Mouse (Mus musculus) hindbrain, embryonic 12.5 days (tissue): Measurements from ENCODE around the gene Nr2c1. TPM values are rescaled to one million over a fixed set of nuclear protein-coding genes. Genes with fewer than 3 reads are reported as not detected.

ENCODE experiments used
- ATAC-seq: fragments of 200-750 bp; cut with Nextera tagmentation; 2 replicates; pipeline ENCODE4 v1.8.0; 2017; ENCODE audit warnings: moderate TSS enrichment; ENCODE audit not compliant: low FRiP score
- H3K27ac ChIP-seq: fragments of 300-500 bp; sonication (generic); 2 replicates; pipeline ENCODE4 v1.5.1; 2016; ENCODE audit warnings: mild to moderate bottlenecking
- H3K27me3 ChIP-seq: fragments of 300-500 bp; sonication (generic); 2 replicates; pipeline ENCODE4 v1.6.1; 2016; ENCODE audit warnings: mild to moderate bottlenecking
- H3K36me3 ChIP-seq: fragments of 300-500 bp; sonication (generic); 2 replicates; pipeline ENCODE4 v1.6.1; 2016; ENCODE audit warnings: mild to moderate bottlenecking
- H3K4me1 ChIP-seq: fragments of 300-500 bp; sonication (generic); 2 replicates; pipeline ENCODE4 v1.6.1; 2016
- H3K4me2 ChIP-seq: fragments of 300-500 bp; sonication (generic); replicated peaks from 2 replicates; pipeline ENCODE4 v1.6.1; 2016; ENCODE audit warnings: mild to moderate bottlenecking
- H3K4me3 ChIP-seq: fragments of 300-500 bp; sonication (generic); 2 replicates; pipeline ENCODE4 v1.5.1; 2016; ENCODE audit warnings: mild to moderate bottlenecking
- H3K9ac ChIP-seq: fragments of 300-500 bp; sonication (generic); 2 replicates; pipeline ENCODE4 v1.6.1; 2016; ENCODE audit warnings: mild to moderate bottlenecking, moderate library complexity
- H3K9me3 ChIP-seq: fragments of 300-500 bp; sonication (generic); replicated peaks from 2 replicates; pipeline ENCODE4 v1.6.1; 2016; ENCODE audit warnings: mild to moderate bottlenecking
- WGBS: fragments of 180-500 bp; shearing (Covaris S2); methylation state at CpG from one replicate; pipeline ENCODE4 v1.1.7; 2016; 5-methylcytosine and 5-hydroxymethylcytosine counted together
- polyA plus RNA-seq: library from polyadenylated mRNA; unstranded; fragments of >200 nt; fragmentation: Nextera tagmentation; extraction: Ambion mirVana; gene quantifications from 2 replicates; pipeline ENCODE4 v1.2.1, GENCODE M21; 2016

Gene Nr2c1
- polyA plus RNA-seq, 1 experiment from 2014 or later: 12.2 TPM

DNA sequence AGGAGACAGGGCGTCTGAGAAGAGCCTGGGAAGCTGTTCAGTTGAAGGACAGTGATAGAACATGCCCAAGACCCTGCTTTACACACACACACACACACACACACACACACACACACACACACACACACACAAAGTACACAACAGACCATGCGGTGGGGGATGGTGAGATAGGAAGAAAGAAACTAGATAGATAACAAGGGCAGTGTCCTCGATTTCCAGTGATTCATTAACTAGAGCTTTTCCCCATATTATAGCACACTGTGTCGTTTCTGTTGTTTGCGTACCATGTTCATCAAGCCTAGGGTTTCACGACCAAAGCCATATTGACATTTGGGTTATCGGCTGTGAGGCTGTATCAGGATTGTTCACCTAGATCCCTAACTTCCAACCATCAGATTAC lies 28.8 kb upstream of the Nr2c1 start:
- no peak overlapping the region for H3K9ac ChIP-seq
- H3K4me2 ChIP-seq: no peak overlapping the region
- ATAC-seq: no peak
- H3K27me3 ChIP-seq: no peaks in the 10 kb centered on the region
- no peaks in the 10 kb centered on the region for H3K4me1 ChIP-seq
- no peak overlapping the region for H3K4me3 ChIP-seq
- peaks cover 11% of the 10 kb centered on the region for H3K36me3 ChIP-seq
- WGBS: 90% methylated on average over 7 of the region's 7 CpGs
- H3K27ac ChIP-seq: no peak overlapping the region
- no peaks in the 10 kb centered on the region for H3K9me3 ChIP-seq

DNA sequence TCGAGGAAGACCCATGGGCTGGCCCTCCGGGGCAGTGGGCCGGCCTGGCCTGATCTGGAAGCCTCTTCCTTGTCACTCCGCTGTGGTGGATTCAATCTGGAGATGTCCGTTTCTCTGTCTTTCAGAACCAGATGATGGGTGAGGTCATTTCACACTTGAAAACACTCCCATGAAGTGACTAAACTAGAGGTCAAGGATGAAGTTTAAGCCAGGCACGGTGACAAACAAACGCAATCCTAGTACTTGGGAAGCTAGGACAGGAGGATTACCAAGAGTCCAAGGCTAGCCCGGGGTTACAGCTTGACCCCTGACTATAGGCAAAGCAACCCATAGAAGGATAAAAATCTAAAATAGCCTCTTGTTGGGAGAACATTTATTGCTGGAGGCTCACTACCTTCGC lies 27.1 kb upstream of the Nr2c1 start:
- Histone ChIP-seq H3K27me3 (no peaks in the 10 kb centered on the region), H3K4me2 (no peak overlapping the region), H3K4me3 (no peak overlapping the region), H3K9ac (no peak overlapping the region), H3K4me1 (no peaks in the 10 kb centered on the region), H3K27ac (no peak overlapping the region), H3K9me3 (no peaks in the 10 kb centered on the region), H3K36me3 (peaks cover 18% of the 10 kb centered on the region)
- WGBS: 91% methylated on average over 9 of the region's 9 CpGs
- no peak for ATAC-seq

DNA sequence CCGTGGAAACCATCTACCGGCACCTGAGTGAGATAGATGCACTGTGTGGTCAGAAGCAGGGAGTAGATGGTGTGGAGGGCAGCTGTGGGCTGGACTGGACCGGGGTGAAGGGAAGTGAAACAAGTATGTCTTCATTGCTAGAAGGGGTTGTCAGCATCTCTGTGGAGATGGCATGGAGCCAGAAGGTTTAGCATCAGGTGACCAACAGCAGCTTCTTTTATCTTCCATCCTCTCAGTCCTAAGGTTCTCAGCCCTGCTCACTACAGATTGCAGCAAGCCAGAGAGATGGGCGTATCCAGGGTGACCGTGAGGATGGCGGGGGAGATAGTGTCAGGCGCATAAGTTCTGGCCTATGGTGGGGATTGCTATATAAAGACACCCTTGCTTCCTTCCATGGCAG lies 25.2 kb upstream of the Nr2c1 start:
- no peak overlapping the region for H3K9ac ChIP-seq
- 95% methylated on average over 7 of the region's 7 CpGs for WGBS
- no peaks in the 10 kb centered on the region for H3K27me3 ChIP-seq
- ATAC-seq: no peak
- H3K27ac ChIP-seq: no peak overlapping the region
- no peak overlapping the region for H3K4me3 ChIP-seq
- no peak overlapping the region for H3K4me2 ChIP-seq
- H3K9me3 ChIP-seq: no peaks in the 10 kb centered on the region
- H3K4me1 ChIP-seq: no peaks in the 10 kb centered on the region
- peaks cover 22% of the 10 kb centered on the region for H3K36me3 ChIP-seq

DNA sequence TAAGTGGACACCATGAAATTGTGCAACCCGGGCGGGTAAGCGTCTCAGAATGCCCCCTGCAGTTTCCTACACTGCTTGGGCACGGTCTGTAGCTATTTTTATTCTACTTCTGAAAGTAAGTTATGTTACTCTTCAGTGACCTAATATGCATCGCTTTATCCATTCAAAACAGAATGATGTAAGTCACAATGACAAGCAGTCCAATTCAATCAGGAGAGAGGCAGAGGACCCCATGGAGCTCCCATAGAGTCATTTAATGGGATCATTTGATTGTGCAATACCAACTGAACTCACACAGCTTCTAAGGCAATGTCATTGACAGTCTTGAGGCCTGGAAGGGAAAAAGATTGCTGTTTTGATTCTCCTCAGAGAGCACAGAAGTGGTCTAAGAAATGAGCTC lies 24.2 kb upstream of the Nr2c1 start:
- Histone ChIP-seq H3K36me3 (peaks cover 22% of the 10 kb centered on the region), H3K4me1 (no peaks in the 10 kb centered on the region), H3K4me2 (no peak overlapping the region), H3K27ac (no peak overlapping the region), H3K4me3 (no peak overlapping the region), H3K9me3 (no peaks in the 10 kb centered on the region), H3K27me3 (no peaks in the 10 kb centered on the region), H3K9ac (no peak overlapping the region)
- 79% methylated on average over 5 of the region's 5 CpGs for WGBS
- no peak for ATAC-seq

DNA sequence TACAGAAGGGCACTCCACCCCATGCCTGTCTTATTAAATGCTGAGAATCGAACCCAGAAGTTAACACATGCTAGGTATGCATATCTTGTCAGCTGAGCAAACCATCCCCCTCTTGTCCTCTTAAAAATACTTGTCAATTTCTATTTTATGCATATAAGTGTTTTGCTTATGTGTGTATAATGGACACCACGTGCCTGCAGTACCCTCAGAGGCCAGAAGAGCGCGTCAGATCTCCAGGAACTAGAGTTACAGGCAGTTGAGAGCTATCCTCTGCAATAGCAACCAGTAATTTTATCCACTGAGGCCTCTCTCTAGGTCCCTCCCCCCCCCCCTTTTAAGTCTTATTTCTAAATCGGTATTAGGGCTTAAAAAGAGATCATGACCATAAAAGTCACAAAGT lies 23.4 kb upstream of the Nr2c1 start:
- 0 out of 2 replicates have a peak, but pooled peaks cover 4% of the 10 kb centered on the region for H3K4me1 ChIP-seq
- no peak overlapping the region for H3K27ac ChIP-seq
- no peak for ATAC-seq
- no peaks in the 10 kb centered on the region for H3K27me3 ChIP-seq
- no peak overlapping the region for H3K9ac ChIP-seq
- H3K9me3 ChIP-seq: no peaks in the 10 kb centered on the region
- no peak overlapping the region for H3K4me3 ChIP-seq
- WGBS: 81% methylated on average over 5 of the region's 5 CpGs
- peaks cover 22% of the 10 kb centered on the region for H3K36me3 ChIP-seq
- H3K4me2 ChIP-seq: no peak overlapping the region

DNA sequence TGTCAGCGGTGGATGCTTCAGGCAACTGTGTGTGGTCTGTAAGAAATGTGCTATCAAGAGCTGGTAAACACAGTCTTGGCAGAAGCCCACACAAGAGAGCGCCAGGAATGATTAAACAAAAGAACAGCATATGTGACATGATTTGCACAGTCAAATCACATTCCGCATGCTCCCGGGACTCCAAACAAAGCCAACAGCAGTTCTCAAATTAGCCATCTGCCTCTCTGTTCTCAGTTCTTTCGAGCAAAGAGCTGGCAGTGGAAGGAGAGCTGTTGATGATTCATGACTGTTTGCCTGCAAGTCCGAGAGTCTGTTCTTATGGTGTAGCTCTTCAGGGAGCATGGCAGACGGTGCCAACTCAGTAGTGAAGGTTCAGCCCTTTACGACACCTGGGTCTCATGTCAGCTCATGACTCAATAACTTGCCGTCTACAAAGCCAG lies 18.1 kb upstream of the Nr2c1 start:
- H3K4me2 ChIP-seq: peak overlapping the region; percentile 18; the same call in 1 of the 2 replicates
- peak overlapping the region; percentile 53; the same call in 1 of the 2 replicates for H3K27ac ChIP-seq
- H3K27me3 ChIP-seq: no peaks in the 10 kb centered on the region
- H3K4me3 ChIP-seq: no peak overlapping the region
- H3K36me3 ChIP-seq: peaks cover 9% of the 10 kb centered on the region; the same call in 1 of the 2 replicates
- 0 out of 2 replicates have a peak, but pooled peaks cover 4% of the 10 kb centered on the region for H3K4me1 ChIP-seq
- no peaks in the 10 kb centered on the region for H3K9me3 ChIP-seq
- no peak overlapping the region for H3K9ac ChIP-seq
- WGBS: 43% methylated on average over 9 of the region's 9 CpGs
- ATAC-seq: peak; percentile 85

DNA sequence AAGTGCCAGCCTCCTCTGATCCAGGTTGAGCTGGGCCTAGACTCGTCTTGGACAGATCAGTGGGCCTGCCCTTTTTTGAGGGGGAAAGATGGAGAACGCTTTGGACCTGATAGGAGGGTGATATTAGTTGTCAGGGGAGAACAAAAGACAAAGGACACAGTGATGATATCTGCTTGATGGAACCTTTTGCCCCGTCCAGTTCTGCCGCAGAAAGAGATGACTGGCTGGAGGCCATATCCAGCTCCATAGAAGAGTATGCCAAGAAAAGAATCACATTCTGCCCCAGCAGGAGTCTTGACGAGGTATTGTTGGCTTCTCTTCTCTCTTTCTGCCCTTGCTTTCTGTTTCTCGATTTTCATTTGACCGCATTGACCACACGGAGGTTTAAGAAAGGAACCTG lies 14.7 kb upstream of the Nr2c1 start:
- no peaks in the 10 kb centered on the region for H3K9me3 ChIP-seq
- 81% methylated on average over 8 of the region's 8 CpGs for WGBS
- H3K27me3 ChIP-seq: no peaks in the 10 kb centered on the region
- ATAC-seq: no peak
- H3K27ac ChIP-seq: no peak overlapping the region
- H3K4me2 ChIP-seq: no peak overlapping the region
- H3K9ac ChIP-seq: no peak overlapping the region
- H3K4me1 ChIP-seq: 0 out of 2 replicates have a peak, but pooled peaks cover 4% of the 10 kb centered on the region
- no peak overlapping the region for H3K4me3 ChIP-seq
- peaks cover 5% of the 10 kb centered on the region; the same call in 1 of the 2 replicates for H3K36me3 ChIP-seq

DNA sequence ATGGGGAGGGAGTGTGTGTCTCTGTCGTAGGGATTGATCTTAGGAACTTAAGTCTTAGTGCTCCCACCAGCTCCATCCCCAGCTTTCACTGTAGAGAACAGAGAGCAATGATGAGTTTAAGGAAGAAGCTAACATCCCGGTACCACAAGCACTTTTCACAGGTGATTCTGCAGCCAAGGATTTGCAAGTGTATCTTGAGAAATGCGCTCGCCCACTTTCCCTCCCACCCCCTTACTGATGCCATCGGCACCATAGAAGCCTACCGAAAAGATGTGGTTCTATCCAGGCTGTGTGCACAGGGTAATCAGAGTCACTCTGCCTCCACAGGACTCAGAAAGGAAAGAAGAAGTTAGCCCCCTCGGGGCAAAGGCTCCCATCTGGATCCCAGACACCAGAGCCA lies 14.1 kb upstream of the Nr2c1 start:
- no peaks in the 10 kb centered on the region for H3K27me3 ChIP-seq
- no peak overlapping the region for H3K9ac ChIP-seq
- no peak overlapping the region for H3K27ac ChIP-seq
- no peak overlapping the region for H3K4me3 ChIP-seq
- no peaks in the 10 kb centered on the region for H3K9me3 ChIP-seq
- 0 out of 2 replicates have a peak, but pooled peaks cover 4% of the 10 kb centered on the region for H3K4me1 ChIP-seq
- peaks cover 6% of the 10 kb centered on the region; the same call in 1 of the 2 replicates for H3K36me3 ChIP-seq
- no peak overlapping the region for H3K4me2 ChIP-seq
- no peak for ATAC-seq
- 94% methylated on average over 7 of the region's 7 CpGs for WGBS

DNA sequence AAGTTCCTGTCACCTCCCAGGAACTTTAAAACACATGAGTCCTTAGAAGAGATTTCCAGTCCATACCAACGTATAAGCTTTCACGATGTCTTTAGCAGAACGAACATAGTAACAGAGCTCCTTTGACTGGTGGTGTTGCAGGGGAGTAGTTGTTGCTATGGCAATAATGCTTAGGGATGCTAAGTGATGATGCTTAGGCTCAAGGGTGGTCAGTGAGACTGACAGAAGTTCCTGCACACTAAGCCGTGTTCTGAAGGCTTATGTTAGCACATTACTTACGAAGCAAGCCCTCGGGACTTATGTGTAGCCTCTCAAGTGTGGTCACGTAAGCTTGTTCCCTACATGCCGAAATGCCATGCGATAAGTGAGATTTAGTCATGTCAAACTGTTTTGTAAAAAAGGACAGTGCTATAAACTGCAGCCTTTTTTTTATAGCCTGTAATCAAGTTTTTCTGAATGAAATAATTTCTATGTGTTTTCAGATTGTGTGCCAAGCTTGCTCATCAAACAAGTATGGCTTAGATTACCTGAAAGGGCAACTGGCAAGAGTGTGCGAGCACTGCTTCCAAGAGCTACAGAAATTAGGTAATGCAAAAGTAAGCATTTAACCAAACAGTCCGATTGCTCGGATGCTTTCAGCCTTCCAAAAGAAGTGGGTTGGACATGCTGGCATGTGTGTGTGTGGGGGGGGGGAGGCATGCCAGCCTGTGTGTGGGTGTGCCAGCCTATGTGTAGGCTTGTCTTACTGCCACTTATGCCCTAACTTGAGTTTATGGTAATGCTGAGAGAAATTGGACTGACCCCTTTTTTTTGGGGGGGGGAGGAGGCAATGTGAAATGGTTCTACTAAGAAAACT lies 13.1 kb upstream of the Nr2c1 start:
- no peak overlapping the region for H3K4me2 ChIP-seq
- no peak for ATAC-seq
- no peaks in the 10 kb centered on the region for H3K4me1 ChIP-seq
- WGBS: 90% methylated on average over 12 of the region's 12 CpGs
- no peak overlapping the region for H3K27ac ChIP-seq
- H3K36me3 ChIP-seq: peaks cover 6% of the 10 kb centered on the region
- no peaks in the 10 kb centered on the region for H3K9me3 ChIP-seq
- no peaks in the 10 kb centered on the region for H3K27me3 ChIP-seq
- no peak overlapping the region for H3K9ac ChIP-seq
- no peak overlapping the region for H3K4me3 ChIP-seq

DNA sequence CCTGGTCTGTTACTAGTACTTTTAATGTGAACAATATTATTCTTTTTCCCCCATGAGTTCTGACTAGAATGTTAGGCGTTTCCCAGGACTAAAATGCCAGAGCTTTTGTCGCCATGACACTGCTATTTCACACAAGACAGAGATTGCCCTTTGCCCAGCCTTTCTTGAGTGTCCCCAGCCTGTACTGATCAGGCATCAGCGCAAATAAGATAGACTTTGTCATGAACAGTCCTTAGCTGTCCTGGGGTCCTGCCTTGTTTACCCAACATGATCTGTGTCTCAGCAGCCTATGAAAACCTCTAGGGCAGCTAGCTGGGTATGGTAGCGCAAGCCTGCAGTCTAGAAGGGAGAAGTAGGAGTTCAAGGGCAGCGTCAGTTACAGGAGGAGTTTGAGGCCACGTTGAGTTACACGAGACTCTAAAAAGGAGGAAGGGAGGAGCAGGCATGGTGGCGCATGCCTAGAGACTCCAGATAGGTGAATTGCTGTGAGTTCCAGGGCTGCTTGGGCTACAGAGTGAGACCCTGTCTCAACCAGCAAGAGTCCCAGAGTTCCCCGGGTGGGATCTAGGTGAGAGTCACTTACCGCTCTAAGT lies 8.8 kb upstream of the Nr2c1 start:
- Histone ChIP-seq H3K9ac (no peak overlapping the region), H3K36me3 (peaks cover 11% of the 10 kb centered on the region), H3K9me3 (no peaks in the 10 kb centered on the region), H3K27ac (no peak overlapping the region), H3K4me2 (no peak overlapping the region), H3K27me3 (no peaks in the 10 kb centered on the region), H3K4me1 (no peaks in the 10 kb centered on the region), H3K4me3 (no peak overlapping the region)
- WGBS: 88% methylated on average over 10 of the region's 10 CpGs
- ATAC-seq: no peak

DNA sequence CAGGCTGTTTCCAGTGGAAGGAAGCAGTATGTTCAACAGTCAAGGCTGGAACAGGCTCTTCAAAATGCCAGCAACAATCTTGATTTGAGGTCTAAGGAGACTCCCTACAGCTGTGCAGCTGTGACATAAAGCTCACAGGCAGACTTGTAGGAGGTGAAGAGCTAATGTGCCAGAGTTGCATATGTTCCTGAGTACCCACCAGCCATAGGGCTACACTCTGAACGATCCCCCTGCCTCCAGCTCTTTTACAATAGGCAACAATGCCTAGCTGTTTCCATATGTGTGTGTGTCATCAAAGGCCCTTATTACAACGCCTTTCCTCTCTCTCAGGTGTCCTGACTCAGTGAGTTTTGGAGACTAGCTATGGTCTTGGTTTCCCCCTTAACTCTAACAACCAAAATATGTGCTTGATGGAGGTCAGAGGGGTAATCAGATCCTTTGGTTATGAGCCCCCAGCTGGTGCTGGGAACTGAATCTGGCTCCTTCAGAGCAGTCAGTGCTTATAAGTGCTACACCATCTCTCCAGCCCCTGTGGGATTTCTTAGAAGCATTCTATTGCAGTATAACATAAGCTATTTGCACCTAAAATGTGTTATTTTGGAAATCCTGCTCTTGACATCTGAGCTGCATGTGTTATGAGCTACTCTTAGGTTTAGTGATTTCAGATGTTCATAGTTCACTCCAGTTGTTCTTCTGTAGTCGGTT lies 7.4 kb upstream of the Nr2c1 start:
- H3K4me2 ChIP-seq: no peak overlapping the region
- no peaks in the 10 kb centered on the region for H3K9me3 ChIP-seq
- peaks cover 11% of the 10 kb centered on the region for H3K36me3 ChIP-seq
- no peak overlapping the region for H3K27ac ChIP-seq
- H3K4me3 ChIP-seq: no peak overlapping the region
- no peaks in the 10 kb centered on the region for H3K27me3 ChIP-seq
- whole genome bisulfite sequencing: 84% methylated on average over 3 of the region's 3 CpGs
- H3K4me1 ChIP-seq: no peaks in the 10 kb centered on the region
- no peak overlapping the region for H3K9ac ChIP-seq
- no peak for ATAC-seq

DNA sequence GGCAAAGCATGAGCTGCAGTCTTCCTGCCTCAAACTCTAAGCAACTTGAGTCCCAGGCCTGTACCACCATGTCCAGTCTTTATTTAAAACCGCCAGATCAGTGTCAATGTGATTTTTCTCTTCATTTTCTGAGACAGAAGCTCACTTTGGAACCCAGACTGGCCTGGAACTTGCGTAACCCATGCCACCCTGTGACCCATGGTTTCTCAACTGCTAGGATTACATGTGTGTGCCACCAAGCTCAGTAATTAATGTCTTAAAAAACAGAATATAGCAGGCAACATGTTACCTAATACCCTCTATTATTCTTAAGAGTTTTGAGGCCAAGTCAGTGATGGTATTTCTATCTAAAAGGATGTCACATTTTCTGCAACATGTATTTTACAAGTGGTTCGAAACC lies 5.4 kb upstream of the Nr2c1 start:
- Histone ChIP-seq H3K36me3 (peaks cover 11% of the 10 kb centered on the region), H3K9me3 (no peaks in the 10 kb centered on the region), H3K27me3 (no peaks in the 10 kb centered on the region), H3K4me2 (no peak overlapping the region), H3K4me1 (peaks cover 2% of the 10 kb centered on the region; the same call in 1 of the 2 replicates), H3K4me3 (no peak overlapping the region), H3K9ac (no peak overlapping the region), H3K27ac (no peak overlapping the region)
- 93% methylated on average over 3 of the region's 3 CpGs for WGBS
- no peak for ATAC-seq
